Mouse (Mus musculus): Measurements from ENCODE around the gene Kel. TPM values are rescaled to one million over a fixed set of nuclear protein-coding genes. Genes with fewer than 3 reads are reported as not detected.
A peak's percentile ranks its signal among the peaks of the same experiment; 100 is the strongest.

Gene Kel
- 2.7 and 3.3 TPM in 2 replicates for polyA plus RNA-seq (2015; fragmentation: Nextera tagmentation; extraction: Ambion mirVana)

GRCm38 (mm10) chr6:41704123-41704522 is at the start of gene Kel:
Kel (minus strand) TSS chr6:41704339.
- Histone ChIP-seq H3K4me2 (no peak within 1 kb of the TSS), H3K4me3 (no peak within 1 kb of the TSS)
- ATAC-seq (ENCODE audit: borderline replicate concordance, extremely low read depth, low FRiP score, low TSS enrichment), result peak; percentile 78; the same call in 1 of the 2 replicates

DNA sequence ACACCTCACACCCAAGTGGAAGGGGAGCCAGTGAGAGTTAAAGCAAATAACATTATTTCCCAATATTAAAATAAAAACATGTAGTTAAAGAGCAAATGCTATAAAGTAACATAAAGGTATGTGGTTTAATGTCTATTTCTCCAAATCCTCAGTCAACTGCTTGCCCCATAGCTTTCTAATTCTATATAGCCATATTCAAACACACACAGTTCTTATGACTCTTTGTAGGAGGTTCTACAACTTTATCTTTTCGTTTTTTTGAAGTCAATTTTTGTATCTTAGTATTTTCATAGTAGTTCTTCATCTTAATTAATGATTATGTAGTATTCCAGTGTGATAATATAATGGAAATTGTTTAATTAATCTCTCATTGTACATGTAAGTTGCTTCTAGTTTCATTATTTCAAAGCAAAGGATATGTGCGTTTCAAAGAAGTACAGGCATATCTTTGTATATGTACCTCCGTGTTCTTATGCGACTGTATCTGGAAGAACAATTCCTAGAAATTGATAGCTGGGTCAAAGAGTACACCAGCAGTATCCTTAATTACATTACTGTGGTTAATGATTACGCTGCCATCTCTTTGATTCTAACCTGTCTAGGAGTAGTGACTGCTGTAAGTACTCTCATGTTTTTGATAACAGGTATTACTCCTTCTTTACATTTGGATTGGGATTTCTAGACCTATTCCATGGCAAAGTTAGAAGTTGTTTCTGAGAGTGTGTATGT is 40.7 kb upstream of the Kel start:
- Histone ChIP-seq H3K4me1 (no peaks in the 10 kb centered on the region), H3K27me3 (no peaks in the 10 kb centered on the region), H3K27ac (no peak overlapping the region), H3K9ac (no peak overlapping the region), H3K4me2 (no peak overlapping the region), H3K9me3 (no peaks in the 10 kb centered on the region), H3K36me3 (no peaks in the 10 kb centered on the region), H3K4me3 (no peak overlapping the region)
- ATAC-seq (ENCODE audit: borderline replicate concordance, extremely low read depth, low FRiP score, low TSS enrichment), result no peak
- 64% methylated on average over 5 of the region's 5 CpGs for WGBS

More at GRCm38 (mm10) chr6:41704123-41704522, at the start of gene Kel:
- Histone ChIP-seq H3K27me3 (no peaks in the 10 kb centered on the region), H3K9ac (no peak within 1 kb of the TSS), H3K9me3 (no peaks in the 10 kb centered on the region), H3K27ac (no peak within 1 kb of the TSS), H3K4me1 (no peaks in the 10 kb centered on the region), H3K36me3 (no peaks in the 10 kb centered on the region)
- WGBS, result 24% methylated on average over 1 of the region's 1 CpGs

DNA sequence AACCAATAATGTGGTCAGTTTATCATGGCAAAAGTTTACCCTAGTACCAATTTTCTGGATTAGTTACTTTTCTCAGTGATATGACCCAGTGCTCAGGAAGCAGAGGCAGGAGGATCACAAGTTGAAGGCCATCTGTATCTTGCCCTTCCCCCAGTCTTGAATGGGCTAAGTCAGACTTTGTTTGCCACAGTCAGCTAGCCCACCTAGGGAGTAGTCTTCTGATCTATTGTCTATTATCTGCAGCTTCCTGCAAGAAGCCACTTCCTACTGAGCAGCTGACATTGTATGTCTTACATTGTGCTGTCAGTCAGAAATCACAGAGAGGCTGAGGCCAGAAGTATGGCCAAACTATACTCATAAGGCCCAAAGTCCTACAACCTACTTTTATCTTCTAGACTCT is 37.0 kb upstream of the Kel start:
- ATAC-seq (ENCODE audit: borderline replicate concordance, extremely low read depth, low FRiP score, low TSS enrichment), result no peak
- Histone ChIP-seq H3K9ac (no peak overlapping the region), H3K36me3 (no peaks in the 10 kb centered on the region), H3K4me1 (no peaks in the 10 kb centered on the region), H3K4me2 (no peak overlapping the region), H3K9me3 (no peaks in the 10 kb centered on the region), H3K27ac (no peak overlapping the region), H3K27me3 (no peaks in the 10 kb centered on the region), H3K4me3 (no peak overlapping the region)

- Histone ChIP-seq H3K9me3 (no peaks in the 10 kb centered on the region), H3K27me3 (no peaks in the 10 kb centered on the region), H3K9ac (no peak overlapping the region), H3K4me3 (no peak overlapping the region), H3K4me2 (no peak overlapping the region), H3K27ac (no peak overlapping the region), H3K36me3 (no peaks in the 10 kb centered on the region), H3K4me1 (no peaks in the 10 kb centered on the region)
- ATAC-seq (ENCODE audit: borderline replicate concordance, extremely low read depth, low FRiP score, low TSS enrichment), result no peak
- 82% methylated on average over 5 of the region's 5 CpGs for WGBS
Measured at GRCm38 (mm10) chr6:41734719-41735470, 30.8 kb upstream of the Kel start.

DNA sequence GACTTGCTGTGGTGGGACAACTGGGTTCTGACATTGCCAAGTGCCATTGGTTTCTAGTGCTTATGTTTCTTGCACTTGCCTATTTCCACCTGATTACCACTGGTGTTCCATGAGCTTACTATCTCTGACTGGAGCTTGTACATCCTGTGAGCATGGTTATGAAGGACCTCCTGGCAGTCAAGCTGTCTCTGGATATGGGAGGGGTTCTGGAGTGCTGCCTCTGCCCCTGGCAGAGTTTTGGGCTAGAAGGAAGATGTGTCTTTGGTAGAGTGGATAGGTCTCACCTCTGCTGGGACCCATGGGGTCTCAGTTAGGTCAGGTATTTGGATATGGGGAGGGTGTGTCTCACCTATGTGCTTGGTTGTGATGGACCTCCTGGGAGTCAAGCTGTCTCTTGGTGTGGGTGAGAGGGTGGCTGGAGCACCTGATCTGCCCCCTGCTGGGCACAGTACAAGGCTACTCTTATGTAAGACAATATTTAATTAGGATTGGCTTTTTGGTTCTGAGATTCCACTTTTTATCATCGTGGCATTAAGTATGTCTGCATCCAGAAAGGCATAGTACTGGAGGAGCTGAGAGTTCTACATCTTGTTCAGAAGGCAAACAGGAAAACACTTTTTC is 24.0 kb upstream of the Kel start:
- Histone ChIP-seq H3K9me3 (no peaks in the 10 kb centered on the region), H3K9ac (no peak overlapping the region), H3K4me1 (no peaks in the 10 kb centered on the region), H3K4me2 (no peak overlapping the region), H3K27me3 (no peaks in the 10 kb centered on the region), H3K27ac (no peak overlapping the region), H3K36me3 (no peaks in the 10 kb centered on the region), H3K4me3 (no peak overlapping the region)
- no peak for ATAC-seq (ENCODE audit: borderline replicate concordance, extremely low read depth, low FRiP score, low TSS enrichment)
- 56% methylated on average over 1 of the region's 1 CpGs for WGBS

- ATAC-seq (ENCODE audit: borderline replicate concordance, extremely low read depth, low FRiP score, low TSS enrichment), result no peak
- Histone ChIP-seq H3K27ac (no peak overlapping the region), H3K36me3 (no peaks in the 10 kb centered on the region), H3K27me3 (no peaks in the 10 kb centered on the region), H3K4me3 (no peak overlapping the region), H3K4me2 (no peak overlapping the region), H3K4me1 (no peaks in the 10 kb centered on the region), H3K9me3 (no peaks in the 10 kb centered on the region), H3K9ac (no peak overlapping the region)
- 73% methylated on average over 2 of the region's 2 CpGs for WGBS
Measured at GRCm38 (mm10) chr6:41721430-41721829, 17.3 kb upstream of the Kel start.

- no peak for ATAC-seq (ENCODE audit: borderline replicate concordance, extremely low read depth, low FRiP score, low TSS enrichment)
- Histone ChIP-seq H3K9me3 (no peaks in the 10 kb centered on the region), H3K4me1 (no peaks in the 10 kb centered on the region), H3K9ac (no peak overlapping the region), H3K4me2 (no peak overlapping the region), H3K27me3 (no peaks in the 10 kb centered on the region), H3K36me3 (no peaks in the 10 kb centered on the region), H3K4me3 (no peak overlapping the region), H3K27ac (no peak overlapping the region)
- 68% methylated on average over 1 of the region's 1 CpGs for WGBS
Measured at GRCm38 (mm10) chr6:41710281-41710680, 6.1 kb upstream of the Kel start.

DNA sequence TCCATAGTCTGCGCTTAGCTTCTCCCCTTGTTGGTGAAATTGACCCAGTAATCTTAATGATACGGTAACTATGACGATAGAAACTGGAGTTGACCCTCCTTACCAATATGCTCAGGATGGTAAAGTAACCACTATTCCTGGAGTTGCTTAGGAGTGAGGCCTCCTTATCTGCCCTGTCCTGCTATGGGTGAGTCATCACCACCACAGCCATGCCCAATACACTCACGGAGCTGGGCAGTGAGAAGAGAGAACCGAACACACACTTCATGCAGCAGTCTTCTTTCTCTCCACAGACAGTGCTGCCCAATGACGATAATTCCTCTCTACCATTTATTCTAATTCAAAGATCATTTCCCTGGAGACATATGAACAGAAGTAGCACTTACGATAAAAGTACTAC is 2.1 kb upstream of the Kel start:
- no peak overlapping the region for H3K9ac ChIP-seq
- no peaks in the 10 kb centered on the region for H3K4me1 ChIP-seq
- no peak for ATAC-seq (ENCODE audit: borderline replicate concordance, extremely low read depth, low FRiP score, low TSS enrichment)
- H3K27me3 ChIP-seq, result no peaks in the 10 kb centered on the region
- no peaks in the 10 kb centered on the region for H3K9me3 ChIP-seq
- H3K36me3 ChIP-seq, result no peaks in the 10 kb centered on the region
- H3K4me2 ChIP-seq, result no peak overlapping the region
- H3K4me3 ChIP-seq, result no peak overlapping the region
- WGBS, result 84% methylated on average over 7 of the region's 7 CpGs
- no peak overlapping the region for H3K27ac ChIP-seq

DNA sequence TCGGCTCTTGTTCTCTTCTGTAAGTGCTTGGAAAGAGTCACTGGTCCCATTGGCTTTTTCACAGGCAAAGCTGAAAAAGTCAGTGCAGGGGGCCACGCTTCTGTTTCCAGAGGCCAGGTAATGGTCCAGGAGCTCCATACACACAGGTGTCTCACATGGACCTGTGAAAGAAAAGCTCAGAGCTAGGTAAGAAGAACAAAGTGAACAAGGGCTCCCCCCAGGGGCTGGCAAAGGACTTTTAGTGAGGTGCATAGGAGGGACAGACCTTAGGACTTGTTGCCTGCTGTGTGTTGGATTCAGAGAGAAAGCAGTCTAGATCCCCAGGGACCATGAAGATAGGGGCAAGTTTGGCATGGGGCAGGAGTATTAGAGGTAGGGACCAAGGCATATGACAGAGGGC is 1.2 kb downstream of the Kel start:
- Histone ChIP-seq H3K27me3 (no peaks in the 10 kb centered on the region), H3K9me3 (no peaks in the 10 kb centered on the region), H3K4me2 (no peak overlapping the region), H3K36me3 (no peaks in the 10 kb centered on the region), H3K27ac (no peak overlapping the region), H3K9ac (no peak overlapping the region), H3K4me1 (no peaks in the 10 kb centered on the region), H3K4me3 (no peak overlapping the region)
- WGBS, result 76% methylated on average over 2 of the region's 2 CpGs
- peak; percentile 46; the same call in 1 of the 2 replicates for ATAC-seq (ENCODE audit: borderline replicate concordance, extremely low read depth, low FRiP score, low TSS enrichment)

DNA sequence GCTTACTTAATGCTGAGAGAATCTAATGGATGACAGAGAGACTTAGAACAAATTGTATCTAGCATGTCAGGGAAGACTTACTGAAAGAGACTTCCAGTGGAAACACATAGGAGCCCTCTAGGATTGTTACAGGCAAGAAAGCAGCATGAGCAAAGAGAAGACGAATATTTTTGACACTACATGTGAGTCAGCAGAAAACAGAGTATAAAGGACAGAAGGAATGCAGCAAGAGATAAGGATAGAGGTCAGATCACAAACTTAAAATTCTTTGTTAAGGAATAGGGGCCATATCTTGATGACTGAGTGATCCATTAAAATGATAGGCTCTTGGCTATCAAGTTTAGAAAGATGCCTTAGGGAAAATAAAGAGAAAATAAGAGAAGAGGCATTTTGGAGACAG is 2.9 kb downstream of the Kel start:
- Histone ChIP-seq H3K36me3 (no peaks in the 10 kb centered on the region), H3K9me3 (no peaks in the 10 kb centered on the region), H3K4me3 (no peak overlapping the region), H3K27me3 (no peaks in the 10 kb centered on the region), H3K4me1 (no peaks in the 10 kb centered on the region), H3K9ac (no peak overlapping the region), H3K4me2 (no peak overlapping the region), H3K27ac (no peak overlapping the region)
- WGBS, result 57% methylated on average over 1 of the region's 1 CpGs
- no peak for ATAC-seq (ENCODE audit: borderline replicate concordance, extremely low read depth, low FRiP score, low TSS enrichment)

DNA sequence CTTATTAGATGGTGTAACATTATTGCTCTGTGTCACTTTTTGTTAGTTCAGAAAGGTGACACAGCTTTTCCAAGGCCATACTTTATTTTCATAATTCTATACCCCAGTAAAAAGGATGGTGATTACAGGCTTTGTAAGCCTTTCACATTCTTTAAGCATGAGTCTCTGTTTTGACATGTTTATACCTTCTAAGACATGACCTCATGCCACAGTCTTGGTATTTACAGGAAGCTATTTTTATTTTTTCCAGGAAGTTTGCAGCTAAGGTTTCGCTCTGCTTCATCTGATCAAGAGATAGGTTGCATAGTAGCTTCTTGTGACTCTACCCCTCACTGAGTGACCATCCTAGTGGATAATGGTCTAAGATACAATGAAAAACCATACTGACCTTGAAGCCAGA is 9.7 kb downstream of the Kel start:
- H3K9ac ChIP-seq, result no peak overlapping the region
- WGBS, result 82% methylated on average over 1 of the region's 1 CpGs
- H3K9me3 ChIP-seq, result no peaks in the 10 kb centered on the region
- no peaks in the 10 kb centered on the region for H3K4me1 ChIP-seq
- H3K27me3 ChIP-seq, result no peaks in the 10 kb centered on the region
- no peaks in the 10 kb centered on the region for H3K36me3 ChIP-seq
- no peak overlapping the region for H3K27ac ChIP-seq
- H3K4me3 ChIP-seq, result no peak overlapping the region
- H3K4me2 ChIP-seq, result no peak overlapping the region
- no peak for ATAC-seq (ENCODE audit: borderline replicate concordance, extremely low read depth, low FRiP score, low TSS enrichment)

- no peak for ATAC-seq (ENCODE audit: borderline replicate concordance, extremely low read depth, low FRiP score, low TSS enrichment)
- H3K9me3 ChIP-seq, result no peaks in the 10 kb centered on the region
- H3K27ac ChIP-seq, result no peak overlapping the region
- H3K4me3 ChIP-seq, result no peak overlapping the region
- H3K4me1 ChIP-seq, result no peaks in the 10 kb centered on the region
- H3K4me2 ChIP-seq, result no peak overlapping the region
- no peaks in the 10 kb centered on the region for H3K27me3 ChIP-seq
- H3K9ac ChIP-seq, result no peak overlapping the region
- no peaks in the 10 kb centered on the region for H3K36me3 ChIP-seq
Measured at GRCm38 (mm10) chr6:41692200-41692599, 11.9 kb downstream of the Kel start.

Measured in lung, embryonic 15.5 days (tissue).